16 mouse cellular contexts compared by ENCODE assay signal in the genomic region with DNA sequence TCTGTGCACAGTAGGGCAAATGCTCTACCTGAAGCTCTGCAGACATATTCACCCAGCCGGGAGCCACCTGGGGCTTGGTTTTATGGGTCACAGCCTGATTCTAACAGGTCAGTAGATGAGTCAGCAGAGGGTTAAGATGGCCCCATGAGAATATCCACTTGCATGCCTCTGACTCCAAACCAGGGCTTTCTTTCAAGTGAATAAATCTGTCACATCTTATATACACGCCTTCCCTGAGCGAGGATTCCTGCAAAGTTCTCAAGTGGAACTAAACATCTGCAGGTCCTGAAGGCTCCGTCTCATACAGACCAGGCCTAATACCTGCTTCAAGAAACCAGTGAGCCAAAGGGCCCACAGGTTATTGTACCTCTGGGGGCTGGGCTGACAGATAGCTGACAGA.
DNase-seq lines count a peak whose midpoint lies in the region; ATAC-seq and TF ChIP-seq lines count a peak whose summit lies in the region.
"Had no signal": no experiment of that assay in that cellular context is flagged by ENCODE, and none has a peak within 500 bp of the region (broad histone marks: within the 10 kb centered on the region; RNA-seq: fewer than 3 reads in every experiment).

No protein-coding gene starts in this region.

- no peak overlapping the region for H3K9ac ChIP-seq in lung, embryonic 14.5 days
- H3K9ac ChIP-seq in embryonic facial prominence, embryonic 13.5 days: no peak overlapping the region
- no peak overlapping the region for H3K9ac ChIP-seq in stomach, embryonic 15.5 days

- TF ChIP-seq CTCF in lung, embryonic 14.5 days (IDR thresholded peaks at IDR 0.05; ENCODE audit: low read depth): no peak

- WGBS in lung, embryonic 14.5 days: 69% methylated on average over 4 of the region's 4 CpGs
- WGBS in embryonic facial prominence, embryonic 13.5 days: 33% methylated on average over 4 of the region's 4 CpGs
- 52% methylated on average over 4 of the region's 4 CpGs for WGBS in stomach, embryonic 15.5 days

- no peaks in the 10 kb centered on the region for H3K27me3 ChIP-seq in lung, embryonic 14.5 days (ENCODE audit: insufficient read depth, low read length)
- no peaks in the 10 kb centered on the region for H3K27me3 ChIP-seq in embryonic facial prominence, embryonic 13.5 days
- H3K27me3 ChIP-seq in stomach, embryonic 15.5 days (replicated peaks): no peaks in the 10 kb centered on the region

- no peak overlapping the region for H3K4me3 ChIP-seq in lung, embryonic 14.5 days (ENCODE audit: low read depth, low read length)
- no peak overlapping the region for H3K4me3 ChIP-seq in embryonic facial prominence, embryonic 13.5 days
- no peak overlapping the region for H3K4me3 ChIP-seq in stomach, embryonic 15.5 days (replicated peaks)
- H3K4me3 ChIP-seq: erythroblast, embryonic 14.5 days had no signal

- H3K4me2 ChIP-seq in lung, embryonic 14.5 days: peak overlapping the region; percentile 27; the same call in 1 of the 2 replicates
- peak overlapping the region; percentile 38 for H3K4me2 ChIP-seq in embryonic facial prominence, embryonic 13.5 days
- H3K4me2 ChIP-seq in stomach, embryonic 15.5 days: peak overlapping the region; percentile 2; the same call in 1 of the 2 replicates
- H3K4me2 ChIP-seq: liver, embryonic 11.5 days had no signal

- H3K4me1 ChIP-seq in lung, embryonic 14.5 days (ENCODE audit: insufficient read depth): peaks cover 47% of the 10 kb centered on the region
- H3K4me1 ChIP-seq in embryonic facial prominence, embryonic 13.5 days: peaks cover 99% of the 10 kb centered on the region
- H3K4me1 ChIP-seq in stomach, embryonic 15.5 days: peaks cover 67% of the 10 kb centered on the region

- H3K27ac ChIP-seq in lung, embryonic 14.5 days (ENCODE audit: low read depth): no peak overlapping the region; the same call in 1 of the 2 replicates
- peak overlapping the region; percentile 60 for H3K27ac ChIP-seq in embryonic facial prominence, embryonic 13.5 days
- no peak overlapping the region; the same call in 1 of the 2 replicates for H3K27ac ChIP-seq in stomach, embryonic 15.5 days
- H3K27ac ChIP-seq: hindbrain, postnatal 0 days had no signal

- ATAC-seq in lung, embryonic 14.5 days (ENCODE audit: insufficient read depth): no peak
- ATAC-seq in embryonic facial prominence, embryonic 13.5 days (ENCODE audit: insufficient number of reproducible peaks, insufficient read depth, low FRiP score, low TSS enrichment, low read depth): no peak
- ATAC-seq in stomach, embryonic 15.5 days (ENCODE audit: insufficient read depth, low FRiP score, low read depth): no peak
- ATAC-seq: hindbrain, postnatal 0 days had no signal

- H3K36me3 ChIP-seq in lung, embryonic 14.5 days (ENCODE audit: insufficient read depth): peaks cover 33% of the 10 kb centered on the region
- H3K36me3 ChIP-seq in embryonic facial prominence, embryonic 13.5 days: peaks cover 19% of the 10 kb centered on the region
- H3K36me3 ChIP-seq in stomach, embryonic 15.5 days: no peaks in the 10 kb centered on the region

- H3K9me3 ChIP-seq in lung, embryonic 14.5 days (ENCODE audit: low read depth, low read length): no peaks in the 10 kb centered on the region
- H3K9me3 ChIP-seq in embryonic facial prominence, embryonic 13.5 days: no peaks in the 10 kb centered on the region
- H3K9me3 ChIP-seq in stomach, embryonic 15.5 days: no peaks in the 10 kb centered on the region

- DNase-seq in embryo, embryonic 10.5 days (ENCODE audit: low spot score): peak; percentile 43
- DNase-seq in embryo, embryonic 10 days (ENCODE audit: low spot score): no peak
- no peak for DNase-seq in lung, embryonic 14.5 days
- no peak for DNase-seq in lung, adult 18-20 months
- DNase-seq in cerebellum, adult 8-10 months: no peak
- DNase-seq in left cerebral cortex, adult 9 months (ENCODE audit: low spot score in 2 of 2): no peak
- DNase-seq: cerebellum, adult 9-10 months; gastrocnemius, postnatal 10 days; heart, postnatal 10 days; lung, postnatal 4 days; right cerebral cortex, adult 18-20 months had no signal
